Mouse (Mus musculus) C2C12 (cell line): ENCODE results near the gene Fer.

ENCODE experiments used
- CEBPB ChIP-seq: IDR thresholded peaks from one replicate; pipeline ENCODE4 v1.6.1; 2011; ENCODE audit warnings: low read depth, mild to moderate bottlenecking, control low read depth, moderate library complexity
- CTCF ChIP-seq: IDR thresholded peaks from one replicate; pipeline ENCODE4 v1.5.1; 2011; ENCODE audit not compliant: control insufficient read depth, insufficient read depth, insufficient read length
- FOSL1 ChIP-seq: IDR thresholded peaks from one replicate; pipeline ENCODE4 v1.8.0; 2011; ENCODE audit warnings: mild to moderate bottlenecking, low read length; ENCODE audit not compliant: poor library complexity, insufficient read depth, severe bottlenecking
- MAX ChIP-seq: IDR thresholded peaks from one replicate; pipeline ENCODE4 v1.6.1; 2011; ENCODE audit warnings: mild to moderate bottlenecking, control low read depth
- MYOD1 ChIP-seq: IDR thresholded peaks from one replicate; pipeline ENCODE4 v1.6.1; 2011; ENCODE audit warnings: low read depth; ENCODE audit not compliant: control insufficient read depth, insufficient read length
- MYOG ChIP-seq: IDR thresholded peaks from one replicate; pipeline ENCODE4 v1.6.1; 2011; ENCODE audit not compliant: control insufficient read depth, insufficient read length; ENCODE audit errors: extremely low read depth
- USF1 ChIP-seq: IDR thresholded peaks from one replicate; pipeline ENCODE4 v1.6.1; 2011; ENCODE audit warnings: low read depth, mild to moderate bottlenecking, control low read depth, moderate library complexity

DNA sequence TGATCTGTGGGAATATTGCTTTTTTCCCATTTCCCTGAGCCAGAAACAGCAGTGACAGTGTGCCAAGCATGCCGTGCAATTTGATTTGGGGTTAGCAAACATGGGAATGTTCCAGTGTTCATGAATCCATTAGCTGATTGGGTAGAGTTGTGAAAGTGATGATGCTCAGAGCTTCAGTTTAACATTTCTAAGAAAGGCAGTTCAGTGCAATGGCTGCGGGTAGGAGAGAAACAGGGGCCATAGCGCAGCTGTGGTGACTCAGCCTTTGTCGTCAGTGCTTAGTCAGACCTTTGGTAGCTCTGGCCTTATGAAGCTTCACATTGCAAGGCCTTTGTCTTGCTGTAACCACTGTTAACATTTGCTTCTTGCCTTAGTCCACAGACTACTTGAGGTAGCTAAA, 85.9 kb downstream of the Fer start:
- TF ChIP-seq CTCF (no peak), USF1 (no peak), CEBPB (peak; percentile 3), MYOD1 (peak; percentile 92), MAX (no peak), MYOG (no peak), FOSL1 (peak; percentile 93)
